Mouse (Mus musculus): ENCODE results near the gene Pola2.

DNA sequence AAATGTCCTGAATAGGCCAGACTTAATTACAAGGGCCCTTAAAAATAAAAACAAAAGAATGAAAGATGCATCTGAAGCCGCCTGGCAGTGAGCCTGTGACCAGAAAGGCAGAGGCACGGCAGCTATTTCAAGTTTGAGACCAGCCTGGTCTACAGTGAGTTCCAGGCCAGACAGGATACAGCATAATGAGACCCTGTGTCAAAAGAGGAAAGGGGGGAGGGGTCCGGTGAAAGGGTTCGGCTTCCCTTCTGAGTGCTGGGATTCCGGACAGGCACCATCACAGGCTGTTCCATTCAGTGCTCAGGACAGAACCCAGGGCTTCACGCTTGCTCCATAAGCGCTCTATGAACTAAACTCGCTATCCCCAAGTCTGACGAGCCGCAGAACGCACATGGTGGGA lies 37.0 kb downstream of the Pola2 start:
- TF ChIP-seq POLR2A (IDR thresholded peaks at IDR 0.05; ENCODE audit: low read depth, low read length) (no peak), CTCF (IDR thresholded peaks at IDR 0.05; ENCODE audit: extremely low read depth, insufficient read depth, insufficient read length, insufficient replicate concordance) (no peak)
